Mouse (Mus musculus) heart, postnatal 25 days (tissue): Measurements from ENCODE around the gene Ammecr1. TPM values are rescaled to one million over a fixed set of nuclear protein-coding genes. Genes with fewer than 3 reads are reported as not detected.

Source experiments
- DNase-seq: peaks from one replicate; pipeline ENCODE4 v3.0.0; 2022; ENCODE audit warnings: low spot score
- intact Hi-C: fragments of 180-260 bp; cut with DNase I; formaldehyde crosslinking; loops from one replicate; pipeline ENCODE4 v1.15.1; 2025
- total RNA-seq, 2 experiments: library from RNA; stranded (reverse); gene quantifications; 2 replicates each; pipeline ENCODE4 v1.2.3; 2021

Gene Ammecr1
- 10 to 100 TPM; 18.9 to 20.6 TPM for total RNA-seq

DNA sequence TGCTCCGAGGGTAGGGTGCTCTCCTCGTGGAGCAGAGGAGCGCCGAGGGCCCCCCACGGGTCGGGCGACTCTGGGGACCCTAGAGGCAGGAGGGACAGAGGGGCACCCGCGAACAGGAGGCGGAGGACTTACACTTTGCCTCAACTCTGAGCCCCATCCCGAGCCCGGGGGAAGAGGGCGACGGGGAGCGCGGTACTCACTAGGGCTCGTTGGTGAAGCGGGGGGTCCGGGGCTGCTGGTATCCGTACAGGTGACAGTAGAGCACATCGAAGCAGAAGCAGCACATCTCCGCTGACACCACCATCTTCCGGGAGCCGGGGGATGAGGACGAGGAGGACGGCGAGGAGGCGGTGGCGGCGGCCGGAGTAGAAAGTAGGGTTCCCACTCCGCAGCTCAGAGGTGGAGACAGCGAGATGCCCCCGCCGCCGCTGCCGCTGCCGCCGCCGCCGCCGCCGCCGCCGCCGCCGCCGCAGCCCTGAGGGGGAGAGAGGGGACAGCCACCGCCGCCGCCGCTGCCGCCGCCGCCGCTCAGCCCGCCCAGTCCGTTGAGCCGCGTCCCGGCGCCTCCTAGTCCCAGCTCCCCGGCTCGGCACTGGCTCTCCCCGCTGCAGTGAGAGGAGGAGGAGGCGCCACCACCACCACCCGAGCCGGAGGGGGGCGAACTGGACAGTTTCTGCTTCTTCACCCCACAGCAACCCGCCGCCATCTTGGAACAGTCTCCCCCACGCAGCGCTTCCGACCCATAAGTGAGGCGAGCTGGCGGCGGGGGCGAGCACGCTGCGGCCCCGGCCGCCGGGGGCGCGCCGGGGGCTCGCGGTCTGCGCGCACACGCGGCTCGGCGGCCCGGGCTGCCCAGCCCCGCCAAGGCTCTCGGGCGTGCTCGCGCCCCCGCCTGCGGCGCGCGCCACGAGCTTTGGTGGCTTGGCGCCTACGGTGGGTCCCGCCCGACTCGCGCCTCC is at the start of gene Ammecr1:
Ammecr1 (minus strand) TSS at position 721 of the 959 bp plus-strand sequence.
- DNase-seq: peak; percentile 65
- intact Hi-C loops: loop anchor here (5.0 to 10.0 kb wide), 2 partner anchors 71 to 86 kb away; no protein-coding TSS in a partner anchor

DNA sequence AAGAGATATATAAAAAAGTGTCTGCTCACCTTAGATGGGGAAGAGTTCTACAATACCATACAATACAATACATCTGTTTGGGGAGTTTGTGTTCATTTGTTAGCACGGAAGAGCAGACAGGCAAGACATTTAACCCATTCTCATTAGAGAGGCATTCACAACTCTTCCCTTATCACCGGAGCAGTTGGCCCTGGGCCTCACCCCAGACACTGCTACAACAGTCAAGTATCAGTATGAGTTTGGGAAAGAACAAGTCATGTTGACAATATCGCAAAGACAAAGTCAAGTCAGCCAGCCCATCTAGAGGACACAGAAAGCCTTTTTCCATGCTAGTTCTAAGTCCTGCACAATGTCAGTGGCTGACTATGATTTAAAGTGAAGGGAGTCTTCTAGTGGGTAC is 47.6 kb upstream of the Ammecr1 start:
- DNase-seq: no peak
- intact Hi-C loops: no loop called here

DNA sequence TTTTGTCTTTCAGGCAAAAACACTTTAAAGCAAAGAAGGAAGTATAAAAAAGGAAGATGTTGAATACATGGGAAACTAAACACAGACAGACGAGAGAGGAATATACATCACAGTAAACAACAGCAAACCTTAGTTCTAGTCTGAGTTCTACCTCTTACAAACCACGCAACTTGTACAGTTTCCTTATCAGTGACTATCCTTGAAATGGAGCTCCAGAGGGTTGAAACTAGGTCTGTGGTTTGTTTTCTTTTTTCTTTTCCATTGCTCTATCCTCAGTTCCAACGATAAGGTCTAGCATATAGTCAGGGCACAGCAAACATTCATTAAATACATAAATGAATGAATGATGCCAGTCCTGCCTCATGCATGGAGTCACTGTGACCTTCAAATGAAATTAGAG is 45.8 kb upstream of the Ammecr1 start:
- intact Hi-C loops: no loop called here
- DNase-seq: no peak

DNA sequence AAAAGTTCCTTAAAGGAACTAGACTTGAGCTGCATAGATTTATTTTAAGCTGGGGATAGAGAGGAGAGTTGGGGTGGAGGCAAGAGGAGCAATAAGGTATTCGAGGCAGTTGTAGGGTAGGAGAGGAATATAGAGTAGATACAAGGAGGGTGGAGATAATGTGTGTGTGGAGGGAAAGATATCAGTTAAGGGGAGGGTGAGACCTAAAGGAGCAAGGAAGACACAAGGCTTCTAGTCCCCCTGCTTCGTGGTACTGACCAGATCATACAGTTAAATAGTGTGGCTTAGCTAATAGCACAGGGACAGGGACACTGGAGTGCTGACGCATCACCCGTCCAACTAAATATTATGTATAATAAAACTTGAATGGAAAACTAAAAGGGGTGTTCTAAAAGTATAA is 45.3 kb upstream of the Ammecr1 start:
- DNase-seq: no peak
- intact Hi-C loops: no loop called here

DNA sequence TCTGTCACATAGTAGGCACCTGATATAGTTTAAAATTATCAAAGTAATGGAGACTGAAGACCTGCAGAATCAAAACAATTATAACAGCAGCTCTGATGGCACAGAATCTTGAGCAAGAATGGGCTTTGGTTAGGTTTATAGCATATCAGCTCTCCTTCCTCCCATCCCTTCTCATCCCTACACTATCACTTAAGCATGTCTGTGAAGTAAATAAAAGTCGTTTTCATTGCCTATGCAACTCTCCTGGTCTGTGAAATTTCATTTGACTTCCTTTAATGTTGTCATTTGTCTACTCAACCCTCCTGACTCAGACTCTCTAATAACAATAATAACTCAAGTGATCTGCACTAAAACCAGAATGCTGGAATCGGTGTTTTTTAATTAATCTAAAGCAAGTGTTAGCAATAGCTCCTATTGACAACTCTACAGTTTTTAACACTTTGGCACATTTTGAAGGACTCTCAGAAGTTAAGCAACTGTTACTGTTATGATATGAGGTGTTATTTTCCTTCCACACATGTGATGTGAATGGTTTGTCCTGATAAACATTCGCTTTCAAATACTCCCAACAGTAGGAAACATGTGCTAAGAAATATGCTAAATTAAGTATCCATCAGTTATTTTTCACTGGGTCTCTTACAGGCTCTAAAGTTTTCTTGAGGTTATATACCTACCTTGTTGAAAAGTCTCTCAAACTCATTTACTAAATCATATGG is 37.8 kb upstream of the Ammecr1 start:
- intact Hi-C loops: no loop called here
- no peak for DNase-seq

DNA sequence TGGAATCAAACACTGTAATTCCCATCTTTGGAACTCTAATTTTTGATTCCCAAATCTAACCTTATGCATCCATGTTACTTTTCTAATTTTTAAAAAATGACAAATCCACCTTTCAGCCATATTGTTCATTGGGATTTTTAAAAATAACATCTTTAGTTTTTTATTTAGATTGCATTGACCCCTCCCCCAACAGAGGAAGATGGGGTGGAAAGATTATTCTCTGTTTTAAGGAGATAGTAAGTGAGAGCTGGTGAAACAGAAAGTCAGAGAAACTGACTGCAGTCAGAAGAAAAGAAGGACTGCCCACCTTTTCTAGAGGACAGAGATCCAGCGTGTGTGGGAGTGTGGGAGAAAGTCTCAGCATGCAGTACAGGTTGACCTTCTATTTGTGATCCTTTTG is 30.7 kb upstream of the Ammecr1 start:
- intact Hi-C loops: no loop called here
- no peak for DNase-seq

DNA sequence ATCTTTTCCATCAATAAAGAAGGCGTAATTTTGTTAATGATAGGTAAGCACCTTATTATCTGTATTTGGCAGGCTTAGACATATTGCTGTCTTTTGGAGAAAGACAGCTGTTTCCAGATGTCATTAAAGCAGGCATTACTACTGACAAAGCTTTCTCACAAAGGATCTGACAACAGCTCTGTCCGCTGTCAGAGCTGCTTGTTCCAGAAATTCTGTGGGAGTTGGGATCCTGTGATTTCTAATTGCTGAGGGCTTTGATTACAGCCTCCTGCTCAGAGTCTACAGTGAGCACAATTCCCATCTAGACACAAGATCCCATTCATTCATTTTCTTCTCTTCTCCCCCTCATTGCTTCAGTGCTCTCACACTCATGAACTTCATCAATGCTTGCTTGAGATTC is 28.0 kb upstream of the Ammecr1 start:
- intact Hi-C loops: no loop called here
- no peak for DNase-seq

DNA sequence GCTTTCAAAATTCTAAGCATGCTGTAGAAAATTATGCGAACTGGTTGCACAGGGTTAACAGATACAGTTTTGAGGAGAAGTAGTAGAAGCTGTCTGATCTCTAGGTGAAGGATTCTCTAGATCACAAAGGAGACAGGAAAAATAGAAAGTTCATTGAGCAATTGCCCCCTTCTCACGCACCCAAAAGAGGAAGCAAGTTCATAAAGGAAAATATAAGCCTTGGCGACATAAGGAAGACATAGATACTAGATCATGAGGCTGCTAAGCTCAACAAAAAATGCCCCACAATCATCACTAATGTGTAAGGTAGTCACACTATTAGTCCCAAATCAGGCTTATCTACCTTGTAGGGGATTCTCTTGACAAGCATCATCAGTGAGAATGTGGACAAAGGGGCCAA is 17.6 kb upstream of the Ammecr1 start:
- intact Hi-C loops: no loop called here
- no peak for DNase-seq

DNA sequence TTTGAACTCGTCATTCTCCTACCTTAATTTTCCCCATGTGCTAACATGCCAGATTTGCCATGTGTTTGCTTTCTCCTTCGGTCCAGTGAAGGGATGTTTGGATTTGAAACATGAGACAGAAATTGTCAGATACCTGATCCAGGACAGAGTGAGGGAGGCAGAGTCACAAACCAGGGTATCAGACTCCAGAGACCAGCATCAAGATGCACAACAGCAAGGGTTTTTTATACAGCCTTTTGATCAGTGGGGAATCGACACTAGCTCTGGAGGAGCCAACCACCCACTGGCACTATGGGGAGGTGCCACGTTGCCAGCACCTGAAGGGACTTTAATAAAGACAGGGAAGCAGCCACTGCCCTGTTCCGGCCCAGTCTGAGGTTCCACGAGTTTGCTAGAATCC is 17.1 kb upstream of the Ammecr1 start:
- intact Hi-C loops: no loop called here
- DNase-seq: no peak

DNA sequence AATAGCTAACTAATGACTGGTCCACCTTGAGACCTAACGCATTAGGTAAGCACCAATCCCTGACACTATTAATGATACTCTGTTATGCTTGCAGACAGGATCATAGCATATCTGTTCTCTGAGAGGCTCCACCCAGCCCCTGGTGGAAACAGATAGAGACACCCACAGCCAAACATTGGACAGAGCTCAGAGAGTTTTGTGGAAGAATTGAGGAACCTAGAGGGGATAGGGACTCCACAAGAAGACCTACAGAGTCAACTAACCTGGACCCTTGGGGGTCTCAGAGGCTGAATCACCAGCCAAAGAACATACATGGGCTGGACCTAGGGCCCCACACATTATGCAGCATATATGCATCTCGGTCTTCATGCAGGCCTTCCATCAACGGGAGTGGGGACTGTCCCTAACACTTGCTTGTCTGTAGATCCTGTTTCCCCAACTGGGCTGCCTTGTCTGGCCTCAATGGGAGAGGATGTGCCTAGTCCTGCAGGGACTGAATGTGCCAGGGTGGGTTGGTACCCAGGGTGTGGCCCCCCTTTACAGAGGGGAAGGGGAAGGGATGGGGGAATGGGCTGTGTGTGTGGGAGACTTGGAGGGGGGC is 15.1 kb upstream of the Ammecr1 start:
- intact Hi-C loops: no loop called here
- no peak for DNase-seq

DNA sequence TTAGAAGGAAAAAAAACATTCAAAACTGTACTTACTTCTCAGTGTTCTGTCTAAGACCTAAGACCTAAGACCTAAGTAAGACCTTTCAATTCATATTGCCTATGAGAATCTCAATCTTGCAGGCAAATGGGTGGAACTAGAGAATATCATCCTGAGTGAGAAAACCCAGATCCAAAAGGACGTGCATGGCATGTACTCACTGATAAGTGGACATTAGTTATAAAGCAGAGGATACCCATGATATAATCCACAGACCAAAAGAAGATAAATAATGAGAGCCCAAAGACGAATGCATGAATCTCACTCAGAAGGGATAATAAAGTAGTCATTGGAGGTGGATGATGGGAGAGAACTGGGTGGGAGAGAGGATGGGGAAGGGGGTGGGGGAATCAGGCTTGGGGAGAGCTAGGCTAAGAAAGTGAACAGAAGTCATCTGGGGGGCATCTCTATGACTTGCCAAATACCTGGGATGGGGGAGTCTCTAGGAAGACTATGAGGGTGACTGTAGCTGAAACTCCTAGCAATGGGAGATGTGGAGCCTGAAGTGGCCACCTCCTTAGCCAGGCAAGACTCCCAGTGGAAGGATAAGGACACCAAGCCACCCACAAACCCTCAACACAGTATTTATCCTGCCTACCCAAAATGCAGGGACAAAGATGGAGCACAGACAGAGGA is 14.5 kb upstream of the Ammecr1 start:
- no peak for DNase-seq
- intact Hi-C loops: no loop called here

DNA sequence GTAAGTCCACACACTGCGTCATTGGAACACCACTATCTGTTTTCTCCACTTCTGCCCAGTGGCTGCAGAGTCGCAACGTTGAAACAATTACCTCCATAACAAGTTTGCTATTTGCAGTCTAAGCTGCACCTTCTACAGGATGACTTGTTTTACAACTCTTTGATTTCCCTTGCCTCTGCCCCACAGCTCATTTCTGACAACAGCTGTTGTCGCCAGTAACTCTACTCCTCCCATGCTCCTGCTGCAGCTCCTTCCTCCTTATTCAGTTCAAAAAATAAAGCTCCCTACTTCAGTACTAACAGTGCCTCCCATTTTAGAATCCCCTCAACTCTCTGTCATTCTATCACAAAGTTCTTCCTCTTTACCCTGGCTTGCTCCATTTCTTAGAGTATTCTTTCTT is 12.7 kb upstream of the Ammecr1 start:
- intact Hi-C loops: no loop called here
- DNase-seq: no peak

DNA sequence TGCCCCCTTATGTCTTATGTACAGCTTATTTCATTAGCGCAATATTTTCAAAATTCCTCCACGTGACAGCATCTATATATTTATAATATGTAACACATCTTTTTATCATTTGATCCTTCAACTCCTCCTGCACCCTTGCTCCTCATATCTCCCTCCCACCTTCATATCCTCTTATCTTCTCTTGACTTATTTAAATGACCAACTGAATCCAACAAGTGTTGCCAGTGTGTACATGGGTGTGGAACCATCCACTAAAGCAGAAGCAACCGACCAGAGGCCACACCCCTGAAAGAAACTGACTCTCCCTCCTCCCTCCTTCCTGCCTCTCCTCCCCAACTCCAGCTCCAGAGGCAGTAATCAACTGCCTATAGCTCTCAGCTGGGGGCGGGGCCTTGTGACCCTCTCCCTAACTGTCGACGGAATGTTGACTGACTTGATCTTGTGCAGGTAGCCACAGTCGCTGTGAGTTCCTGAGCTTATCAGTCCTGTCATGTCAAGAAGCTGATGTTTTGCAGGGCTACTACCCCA is 6.0 kb upstream of the Ammecr1 start:
- intact Hi-C loops: no loop called here
- no peak for DNase-seq

DNA sequence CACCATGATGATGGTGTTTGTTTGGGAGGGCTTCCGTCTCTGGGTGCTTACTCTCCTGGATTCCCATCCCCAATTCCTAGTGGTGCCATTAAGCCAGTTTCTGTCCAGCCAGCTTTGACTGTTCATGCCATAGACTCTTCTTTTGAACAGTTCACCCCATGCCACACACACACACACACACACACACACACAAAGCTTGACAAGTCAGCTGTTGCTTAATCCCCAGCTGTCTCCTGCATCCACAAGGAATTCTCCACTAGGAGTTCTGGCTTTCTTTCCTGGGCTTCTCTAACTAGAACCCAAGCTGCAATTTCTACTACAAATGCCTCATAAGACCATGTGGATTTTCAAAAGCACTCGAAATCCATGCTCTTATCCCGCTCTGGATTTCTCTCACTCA is 5.2 kb upstream of the Ammecr1 start:
- DNase-seq: no peak
- intact Hi-C loops: no loop called here

DNA sequence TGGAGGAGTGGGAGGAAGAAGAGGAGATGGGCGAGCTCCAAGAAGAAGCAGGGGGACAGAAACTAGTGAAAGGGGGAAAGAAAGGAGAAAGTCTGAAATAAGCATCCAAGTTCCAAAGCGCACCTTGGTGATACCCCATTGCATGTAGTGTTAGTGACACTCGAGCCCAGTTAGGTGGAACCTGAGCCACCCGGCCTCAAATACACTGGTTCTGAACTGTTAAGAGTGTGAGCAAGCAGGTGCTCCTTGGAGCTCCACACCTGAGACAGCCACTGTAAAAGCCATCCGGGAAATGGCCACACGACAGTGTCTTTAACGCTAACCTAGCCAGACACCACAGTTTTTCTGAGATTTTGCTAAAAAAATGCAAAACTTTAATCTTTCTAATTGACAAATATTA is 539 bp upstream of the Ammecr1 start:
- intact Hi-C loops: loop anchor here (5.0 to 10.0 kb wide), 2 partner anchors 72 to 85 kb away; no protein-coding TSS in a partner anchor
- no peak for DNase-seq

DNA sequence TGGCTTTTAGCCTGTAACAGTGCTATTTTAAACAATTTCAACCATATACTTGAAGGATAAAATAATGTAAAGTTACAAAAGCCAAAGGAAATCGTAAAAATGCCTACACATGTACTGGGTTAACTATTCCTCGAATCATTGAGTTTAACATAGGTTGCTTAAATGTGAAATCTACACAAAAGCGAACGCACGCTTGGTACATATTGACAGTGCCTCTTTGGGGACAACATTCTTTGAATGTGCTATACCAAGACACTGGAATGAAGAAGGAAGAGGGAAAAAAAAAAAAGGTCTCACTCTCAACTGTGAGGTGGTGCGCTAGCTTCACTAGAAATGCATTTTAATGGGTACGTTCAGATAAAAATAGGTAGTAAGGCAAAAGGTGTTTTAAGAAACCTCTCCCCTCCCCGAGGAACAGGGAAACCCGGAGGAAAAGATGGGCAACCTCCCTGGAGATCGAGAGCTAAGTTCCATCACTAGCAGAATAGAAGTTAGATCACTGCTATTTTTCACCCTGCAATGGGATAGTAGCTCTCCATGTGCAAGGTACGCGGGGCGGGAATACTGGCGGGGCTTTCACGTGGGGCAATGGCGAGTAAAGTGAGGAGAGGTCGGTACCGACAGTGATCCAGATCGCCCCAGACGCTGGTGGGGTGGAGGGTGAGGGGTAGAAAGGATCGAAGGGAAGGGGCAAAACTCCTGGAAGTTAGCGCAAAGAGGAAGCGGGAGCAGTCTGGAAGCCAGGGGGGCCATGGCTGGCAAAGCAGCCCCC is 1.1 kb downstream of the Ammecr1 start:
- DNase-seq: no peak
- intact Hi-C loops: loop anchor here (5.0 to 10.0 kb wide), 2 partner anchors 71 to 87 kb away; no protein-coding TSS in a partner anchor

DNA sequence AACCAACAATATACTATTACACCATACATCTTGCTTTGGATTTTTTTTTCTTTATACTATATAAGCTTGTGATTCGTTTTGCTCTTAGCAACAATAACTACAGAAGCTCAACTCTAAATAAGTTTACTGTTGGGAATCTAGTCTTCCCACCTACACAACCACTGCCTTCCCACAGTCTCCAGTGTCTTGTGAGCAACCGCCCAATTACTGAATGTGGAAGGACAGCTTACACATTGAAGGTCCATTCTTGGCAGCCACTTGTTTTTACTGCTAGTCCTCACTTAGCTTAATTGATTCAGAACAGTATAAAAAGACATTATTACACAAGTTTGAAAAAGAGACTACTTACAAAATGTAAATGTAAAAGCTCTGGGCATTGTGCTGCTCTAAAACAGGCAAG is 6.1 kb downstream of the Ammecr1 start:
- intact Hi-C loops: loop anchor here (10.0 kb wide), 1 partner anchor 66 kb away; no protein-coding TSS in a partner anchor
- no peak for DNase-seq

DNA sequence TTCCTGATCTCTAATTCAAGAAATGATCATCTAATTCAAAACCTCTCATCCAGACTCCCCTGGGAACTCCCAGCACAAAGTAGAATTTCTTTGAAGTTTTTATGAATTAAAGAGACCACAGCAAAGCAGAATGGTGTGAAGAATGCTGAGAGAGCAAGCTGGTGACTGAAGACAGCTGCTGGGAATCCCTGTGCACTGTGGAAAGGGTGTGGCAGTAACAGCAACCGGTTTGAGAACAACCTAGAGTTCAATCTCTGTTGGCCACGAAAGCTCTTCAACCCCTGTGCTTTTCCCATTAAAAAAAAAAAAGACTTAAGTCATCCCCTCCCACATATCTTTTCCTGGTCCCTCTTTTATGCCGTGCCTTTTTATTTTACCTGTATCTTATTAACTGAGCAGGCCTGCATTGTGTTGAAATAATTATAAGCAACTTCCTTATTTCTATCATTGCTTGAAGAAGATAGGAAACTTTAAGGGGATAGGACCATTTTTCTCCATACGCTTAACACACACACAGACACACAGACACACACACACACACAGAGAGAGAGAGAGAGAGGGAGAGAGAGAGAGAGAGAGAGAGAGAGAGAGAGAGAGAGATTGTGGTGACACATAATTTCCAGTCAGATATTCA is 6.7 kb downstream of the Ammecr1 start:
- intact Hi-C loops: loop anchor here (10.0 kb wide), 1 partner anchor 65 kb away; no protein-coding TSS in a partner anchor
- DNase-seq: no peak

DNA sequence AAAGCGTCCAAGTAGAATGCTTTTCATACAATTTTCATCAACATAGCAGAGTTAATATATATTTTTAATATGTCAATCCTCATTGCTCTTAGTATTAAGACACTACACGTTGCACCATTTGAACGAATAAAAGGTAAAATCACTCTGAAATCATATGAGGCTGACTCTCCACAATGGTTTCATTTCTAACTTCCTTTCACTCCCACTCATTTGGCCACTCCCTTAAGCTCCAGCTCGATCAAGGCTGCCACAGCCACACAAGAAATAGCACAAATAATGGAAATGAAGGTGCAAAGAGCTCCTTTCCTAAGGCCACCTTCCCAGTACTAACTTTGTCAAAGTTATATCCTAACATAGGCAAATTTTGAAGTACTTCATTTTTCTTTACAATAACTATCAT is 38.1 kb downstream of the Ammecr1 start:
- intact Hi-C loops: no loop called here
- no peak for DNase-seq
